Mouse (Mus musculus): ENCODE measurements around the gene Hfe. TPM values are rescaled to one million over a fixed set of nuclear protein-coding genes. Genes with fewer than 3 reads are reported as not detected.
"Not testable (repeated sequence)": the region's sequence is repeated elsewhere in the genome, so short reads cannot be mapped to it uniquely, and the experiment has no call there.

Hfe gene
- polyA plus RNA-seq, 1 experiment, result 13.8 TPM

- no peak for DNase-seq (ENCODE audit: low spot score)
These were observed 5.8 kb upstream of the Hfe start for GRCm38 (mm10) chr13:23716261-23717042.

- DNase-seq (ENCODE audit: low spot score), result no peak
These were observed 810 bp downstream of the Hfe start for GRCm38 (mm10) chr13:23709714-23710373.

- no peak for DNase-seq (ENCODE audit: low spot score)
These were observed 2.0 kb downstream of the Hfe start for GRCm38 (mm10) chr13:23708654-23709053.

GRCm38 (mm10) chr13:23708041-23708440 is 2.6 kb downstream of the Hfe start:
- no peak for DNase-seq (ENCODE audit: low spot score)

- no peak for DNase-seq (ENCODE audit: low spot score)
These were observed 3.9 kb downstream of the Hfe start for GRCm38 (mm10) chr13:23706771-23707170.

- no peak for DNase-seq (ENCODE audit: low spot score)
These were observed 4.8 kb downstream of the Hfe start for GRCm38 (mm10) chr13:23705751-23706356.

GRCm38 (mm10) chr13:23702801-23703200 is 7.9 kb downstream of the Hfe start:
- not testable (repeated sequence) for DNase-seq (ENCODE audit: low spot score)

GRCm38 (mm10) chr13:23702220-23702619 is 8.4 kb downstream of the Hfe start:
- DNase-seq (ENCODE audit: low spot score), result no peak

GRCm38 (mm10) chr13:23700786-23701520 is 9.7 kb downstream of the Hfe start:
- no peak for DNase-seq (ENCODE audit: low spot score)

GRCm38 (mm10) chr13:23699767-23700166 is 10.9 kb downstream of the Hfe start:
- no peak for DNase-seq (ENCODE audit: low spot score)

- DNase-seq (ENCODE audit: low spot score), result no peak
These were observed 11.7 kb downstream of the Hfe start for GRCm38 (mm10) chr13:23698996-23699395.

- peak; percentile 96 for DNase-seq (ENCODE audit: low spot score)
These were observed 12.4 kb downstream of the Hfe start, which contains the start of gene Hist1h4c for GRCm38 (mm10) chr13:23698300-23698693. Hist1h4c (minus strand) TSS chr13:23698454.

- DNase-seq (ENCODE audit: low spot score), result no peak
These were observed 13.0 kb downstream of the Hfe start for GRCm38 (mm10) chr13:23697491-23698299.

GRCm38 (mm10) chr13:23696061-23696474 is 14.6 kb downstream of the Hfe start:
- DNase-seq (ENCODE audit: low spot score), result no peak

GRCm38 (mm10) chr13:23695514-23695913 is 15.1 kb downstream of the Hfe start, which contains the start of gene Hist1h1t:
Hist1h1t (plus strand) TSS chr13:23695814.
- DNase-seq (ENCODE audit: low spot score), result no peak

GRCm38 (mm10) chr13:23694956-23695355 is 15.7 kb downstream of the Hfe start:
- no peak for DNase-seq (ENCODE audit: low spot score)

- DNase-seq (ENCODE audit: low spot score), result no peak
These were observed 16.7 kb downstream of the Hfe start for GRCm38 (mm10) chr13:23693856-23694440.

GRCm38 (mm10) chr13:23689459-23689858 is 21.2 kb downstream of the Hfe start:
- DNase-seq (ENCODE audit: low spot score), result no peak

- no peak for DNase-seq (ENCODE audit: low spot score)
These were observed 21.7 kb downstream of the Hfe start for GRCm38 (mm10) chr13:23688956-23689355.

GRCm38 (mm10) chr13:23687907-23688306 is 22.7 kb downstream of the Hfe start:
- DNase-seq (ENCODE audit: low spot score), result no peak

GRCm38 (mm10) chr13:23687181-23687580 is 23.5 kb downstream of the Hfe start:
- DNase-seq (ENCODE audit: low spot score), result no peak
